Mouse (Mus musculus): Measurements from ENCODE around the gene Podxl. TPM values are rescaled to one million over a fixed set of nuclear protein-coding genes. Genes with fewer than 3 reads are reported as not detected.

The Podxl gene
- total and polyA plus RNA-seq, 2 experiments, result 2.4 to 3.0 TPM

DNA sequence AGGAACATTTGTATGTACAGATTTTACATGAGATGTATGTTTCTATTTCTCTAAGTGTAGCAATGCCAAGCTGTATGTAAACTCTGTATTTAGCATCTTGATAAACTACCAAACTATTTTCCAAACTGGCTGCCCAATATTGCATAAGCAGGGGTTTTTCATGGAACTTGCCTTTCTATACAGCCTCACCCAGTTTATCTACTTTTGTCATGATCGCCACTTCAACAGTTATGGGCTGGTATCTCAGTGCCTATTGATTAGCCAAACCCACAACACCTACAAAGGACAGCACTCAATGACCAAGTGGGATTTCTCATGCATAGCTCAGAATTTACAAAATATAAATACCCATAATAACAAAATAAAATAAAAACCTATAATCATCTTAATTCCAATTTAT, 25.7 kb downstream of the Podxl start:
- Histone ChIP-seq H3K9ac (ENCODE audit: low read depth, low read length) (no peak overlapping the region), H3K79me2 (ENCODE audit: control insufficient read depth, insufficient read depth, low read length) (no peaks in the 10 kb centered on the region), H3K4me1 (ENCODE audit: control insufficient read depth, insufficient read depth, low read length) (no peaks in the 10 kb centered on the region), H3K27me3 (ENCODE audit: control insufficient read depth, insufficient read depth, low read length) (no peaks in the 10 kb centered on the region), H3K4me3 (ENCODE audit: insufficient read depth, low read depth, low read length) (no peak overlapping the region), H3K27ac (replicated peaks; ENCODE audit: insufficient read depth, low read depth, low read length) (no peak overlapping the region), H3K36me3 (ENCODE audit: control insufficient read depth, insufficient read depth, low read length) (no peaks in the 10 kb centered on the region)
- TF ChIP-seq CTCF (IDR thresholded peaks at IDR 0.05; ENCODE audit: low read depth, low read length), result no peak
- no peak for TF ChIP-seq POLR2A (IDR thresholded peaks at IDR 0.05; ENCODE audit: extremely low read depth, insufficient read depth, low read length)
- WGBS, result 83% methylated on average over 1 of the region's 1 CpGs
- DNase-seq (ENCODE audit: extremely low read depth, low read depth, low spot score), result no peak

DNA sequence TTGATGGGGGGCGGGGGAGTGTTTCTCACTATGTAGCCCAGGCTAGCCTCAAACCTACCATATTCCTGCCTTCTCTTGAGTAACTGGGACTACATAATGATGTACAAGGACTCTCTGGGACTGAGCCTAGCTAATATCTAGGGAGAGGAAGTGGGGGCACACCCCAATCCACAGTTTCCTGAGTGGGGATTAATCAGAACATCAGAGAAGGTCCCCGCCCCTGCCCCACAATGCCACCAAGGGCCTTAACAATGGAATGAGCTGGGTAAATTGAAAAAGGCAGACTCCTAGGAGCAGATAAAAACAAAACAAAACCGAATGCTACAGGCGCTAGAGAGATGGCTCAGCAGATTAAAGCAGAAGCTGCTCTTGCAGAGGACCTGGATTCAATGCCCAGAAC, 26.6 kb downstream of the Podxl start:
- WGBS, result 74% methylated on average over 4 of the region's 4 CpGs
- H3K27ac ChIP-seq (replicated peaks; ENCODE audit: insufficient read depth, low read depth, low read length), result no peak overlapping the region
- no peaks in the 10 kb centered on the region for H3K27me3 ChIP-seq (ENCODE audit: control insufficient read depth, insufficient read depth, low read length)
- H3K79me2 ChIP-seq (ENCODE audit: control insufficient read depth, insufficient read depth, low read length), result no peaks in the 10 kb centered on the region
- no peak overlapping the region for H3K9ac ChIP-seq (ENCODE audit: low read depth, low read length)
- no peaks in the 10 kb centered on the region for H3K36me3 ChIP-seq (ENCODE audit: control insufficient read depth, insufficient read depth, low read length)
- TF ChIP-seq CTCF (IDR thresholded peaks at IDR 0.05; ENCODE audit: low read depth, low read length) (no peak), POLR2A (IDR thresholded peaks at IDR 0.05; ENCODE audit: extremely low read depth, insufficient read depth, low read length) (no peak)
- no peaks in the 10 kb centered on the region for H3K4me1 ChIP-seq (ENCODE audit: control insufficient read depth, insufficient read depth, low read length)
- no peak overlapping the region for H3K4me3 ChIP-seq (ENCODE audit: insufficient read depth, low read depth, low read length)
- DNase-seq (ENCODE audit: extremely low read depth, low read depth, low spot score), result no peak

DNA sequence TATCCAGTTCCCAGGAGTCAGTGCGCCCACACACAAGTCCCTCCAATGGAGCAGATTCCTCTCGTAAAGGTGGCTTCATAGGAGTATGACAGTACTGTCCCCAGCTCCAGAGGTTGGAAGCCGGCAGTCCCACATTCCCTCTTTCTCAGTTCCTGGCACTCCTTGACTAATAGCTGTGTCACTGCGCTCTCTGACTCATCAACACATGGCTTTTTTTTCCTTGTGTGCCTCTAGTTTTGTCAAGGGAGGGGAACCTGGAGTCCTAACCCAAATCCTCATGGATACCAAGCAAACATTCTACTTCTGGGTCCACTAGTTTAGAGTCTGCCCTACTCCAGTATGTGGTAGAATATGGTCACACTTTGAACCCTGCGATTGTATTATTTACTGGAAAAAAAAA, 29.1 kb downstream of the Podxl start:
- Histone ChIP-seq H3K27ac (replicated peaks; ENCODE audit: insufficient read depth, low read depth, low read length) (no peak overlapping the region), H3K36me3 (ENCODE audit: control insufficient read depth, insufficient read depth, low read length) (no peaks in the 10 kb centered on the region), H3K4me3 (ENCODE audit: insufficient read depth, low read depth, low read length) (no peak overlapping the region), H3K27me3 (ENCODE audit: control insufficient read depth, insufficient read depth, low read length) (no peaks in the 10 kb centered on the region), H3K79me2 (ENCODE audit: control insufficient read depth, insufficient read depth, low read length) (no peaks in the 10 kb centered on the region), H3K4me1 (ENCODE audit: control insufficient read depth, insufficient read depth, low read length) (no peaks in the 10 kb centered on the region), H3K9ac (ENCODE audit: low read depth, low read length) (no peak overlapping the region)
- no peak for TF ChIP-seq CTCF (IDR thresholded peaks at IDR 0.05; ENCODE audit: low read depth, low read length)
- no peak for TF ChIP-seq POLR2A (IDR thresholded peaks at IDR 0.05; ENCODE audit: extremely low read depth, insufficient read depth, low read length)
- DNase-seq (ENCODE audit: extremely low read depth, low read depth, low spot score), result no peak
- 96% methylated on average over 5 of the region's 5 CpGs for WGBS

DNA sequence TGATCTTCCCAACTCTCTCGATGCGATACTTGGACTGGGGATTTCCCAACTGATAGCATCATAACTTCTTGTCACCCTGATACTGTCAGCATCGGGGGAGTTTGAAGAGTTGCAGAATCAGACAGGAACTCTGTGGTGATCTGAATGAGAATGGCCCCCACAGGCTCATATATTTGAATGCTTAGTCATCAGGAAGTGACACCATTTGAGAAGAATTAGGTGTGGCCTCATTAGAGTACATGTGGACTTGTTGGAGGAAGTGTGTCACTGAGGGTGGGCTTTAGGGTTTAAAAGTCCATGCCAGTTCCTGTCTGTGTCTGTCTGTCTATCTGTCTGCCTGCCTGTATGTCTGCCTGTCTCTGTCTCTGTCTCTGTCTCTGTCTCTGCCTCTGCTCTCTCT, 31.9 kb downstream of the Podxl start:
- Histone ChIP-seq H3K4me1 (ENCODE audit: control insufficient read depth, insufficient read depth, low read length) (no peaks in the 10 kb centered on the region), H3K4me3 (ENCODE audit: insufficient read depth, low read depth, low read length) (no peak overlapping the region), H3K9ac (ENCODE audit: low read depth, low read length) (no peak overlapping the region), H3K27me3 (ENCODE audit: control insufficient read depth, insufficient read depth, low read length) (no peaks in the 10 kb centered on the region), H3K79me2 (ENCODE audit: control insufficient read depth, insufficient read depth, low read length) (no peaks in the 10 kb centered on the region), H3K27ac (replicated peaks; ENCODE audit: insufficient read depth, low read depth, low read length) (no peak overlapping the region), H3K36me3 (ENCODE audit: control insufficient read depth, insufficient read depth, low read length) (no peaks in the 10 kb centered on the region)
- WGBS, result 56% methylated on average over 3 of the region's 3 CpGs
- TF ChIP-seq CTCF (IDR thresholded peaks at IDR 0.05; ENCODE audit: low read depth, low read length) (no peak), POLR2A (IDR thresholded peaks at IDR 0.05; ENCODE audit: extremely low read depth, insufficient read depth, low read length) (no peak)
- no peak for DNase-seq (ENCODE audit: extremely low read depth, low read depth, low spot score)

DNA sequence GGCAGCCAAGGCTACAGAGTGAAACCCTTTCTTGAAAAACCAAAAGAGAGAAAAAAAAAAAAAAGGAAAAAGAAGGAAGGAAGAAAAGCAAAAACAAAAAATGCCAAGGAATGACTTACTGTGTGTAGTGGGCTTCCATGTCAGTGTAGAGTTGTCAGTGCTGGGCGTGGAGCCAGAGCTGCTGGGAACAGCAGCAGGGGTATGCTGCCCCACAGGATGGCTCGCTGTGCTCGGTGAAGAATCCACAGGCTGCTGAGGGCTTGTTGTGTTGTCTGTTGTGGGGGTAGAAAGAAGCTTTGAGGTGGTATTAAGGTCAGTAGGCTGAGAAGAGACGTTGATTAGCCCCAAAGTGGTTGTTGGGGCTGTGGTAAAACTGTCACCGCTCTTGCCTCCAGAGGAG, 35.4 kb downstream of the Podxl start:
- TF ChIP-seq POLR2A (IDR thresholded peaks at IDR 0.05; ENCODE audit: extremely low read depth, insufficient read depth, low read length) (no peak), CTCF (IDR thresholded peaks at IDR 0.05; ENCODE audit: low read depth, low read length) (no peak)
- no peak overlapping the region for H3K27ac ChIP-seq (replicated peaks; ENCODE audit: insufficient read depth, low read depth, low read length)
- no peaks in the 10 kb centered on the region for H3K27me3 ChIP-seq (ENCODE audit: control insufficient read depth, insufficient read depth, low read length)
- no peak overlapping the region for H3K4me3 ChIP-seq (ENCODE audit: insufficient read depth, low read depth, low read length)
- no peaks in the 10 kb centered on the region for H3K79me2 ChIP-seq (ENCODE audit: control insufficient read depth, insufficient read depth, low read length)
- H3K4me1 ChIP-seq (ENCODE audit: control insufficient read depth, insufficient read depth, low read length), result no peaks in the 10 kb centered on the region
- no peak for DNase-seq (ENCODE audit: extremely low read depth, low read depth, low spot score)
- 89% methylated on average over 5 of the region's 5 CpGs for WGBS
- no peaks in the 10 kb centered on the region for H3K36me3 ChIP-seq (ENCODE audit: control insufficient read depth, insufficient read depth, low read length)
- H3K9ac ChIP-seq (ENCODE audit: low read depth, low read length), result no peak overlapping the region

DNA sequence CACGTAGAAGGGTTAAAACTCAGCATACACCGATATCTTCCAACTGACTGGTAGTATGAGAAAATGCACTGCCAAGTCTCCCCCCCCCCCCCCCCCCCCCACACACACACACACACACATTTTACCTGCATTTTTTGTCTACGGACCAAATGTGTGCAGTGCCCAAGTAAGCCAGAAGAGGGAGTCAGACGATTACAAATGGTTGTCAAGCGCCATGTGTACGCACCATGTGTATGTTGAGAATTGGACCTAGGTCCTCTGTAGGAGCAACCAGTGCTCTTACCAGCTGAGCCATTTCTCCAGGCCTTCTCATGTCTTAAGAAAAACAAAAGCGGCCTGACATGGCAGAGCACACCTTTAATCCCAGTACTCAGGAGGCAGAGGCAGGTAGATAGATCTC, 35.9 kb downstream of the Podxl start:
- TF ChIP-seq POLR2A (IDR thresholded peaks at IDR 0.05; ENCODE audit: extremely low read depth, insufficient read depth, low read length) (no peak), CTCF (IDR thresholded peaks at IDR 0.05; ENCODE audit: low read depth, low read length) (peak; percentile 30; the same call in 1 of the 2 replicates)
- 60% methylated on average over 7 of the region's 7 CpGs for WGBS
- Histone ChIP-seq H3K27me3 (ENCODE audit: control insufficient read depth, insufficient read depth, low read length) (no peaks in the 10 kb centered on the region), H3K79me2 (ENCODE audit: control insufficient read depth, insufficient read depth, low read length) (no peaks in the 10 kb centered on the region), H3K27ac (replicated peaks; ENCODE audit: insufficient read depth, low read depth, low read length) (no peak overlapping the region), H3K9ac (ENCODE audit: low read depth, low read length) (no peak overlapping the region), H3K36me3 (ENCODE audit: control insufficient read depth, insufficient read depth, low read length) (no peaks in the 10 kb centered on the region), H3K4me1 (ENCODE audit: control insufficient read depth, insufficient read depth, low read length) (no peaks in the 10 kb centered on the region), H3K4me3 (ENCODE audit: insufficient read depth, low read depth, low read length) (no peak overlapping the region)
- peak; percentile 24 for DNase-seq (ENCODE audit: extremely low read depth, low read depth, low spot score)
